Mouse (Mus musculus) midbrain, embryonic 16.5 days (tissue): ENCODE measurements around the gene Oard1. TPM values are rescaled to one million over a fixed set of nuclear protein-coding genes. Genes with fewer than 3 reads are reported as not detected.

Experiments
- ATAC-seq: fragments of 200-750 bp; cut with Nextera tagmentation; 2 replicates; pipeline ENCODE4 v1.8.0; 2017; ENCODE audit warnings: moderate TSS enrichment
- H3K27ac ChIP-seq: fragments of 300-500 bp; sonication (generic); 2 replicates; pipeline ENCODE4 v1.5.1; 2014; ENCODE audit warnings: mild to moderate bottlenecking, low read length, mixed read lengths
- H3K27me3 ChIP-seq: fragments of 300-500 bp; sonication (generic); 2 replicates; pipeline ENCODE4 v1.6.1; 2014; ENCODE audit warnings: low read depth, low read length, mixed read lengths; ENCODE audit not compliant: control insufficient read depth, insufficient read depth
- H3K36me3 ChIP-seq: fragments of 300-500 bp; sonication (generic); 2 replicates; pipeline ENCODE4 v1.6.1; 2014; ENCODE audit warnings: mild to moderate bottlenecking, low read length, moderate library complexity, mixed read lengths; ENCODE audit not compliant: control insufficient read depth, insufficient read depth
- H3K4me1 ChIP-seq: fragments of 300-500 bp; sonication (generic); 2 replicates; pipeline ENCODE4 v1.6.1; 2014; ENCODE audit warnings: mild to moderate bottlenecking, low read length, mixed read lengths; ENCODE audit not compliant: control insufficient read depth, insufficient read depth
- H3K4me2 ChIP-seq: fragments of 300-500 bp; sonication (generic); 2 replicates; pipeline ENCODE4 v1.6.1; 2014; ENCODE audit warnings: mild to moderate bottlenecking, low read length, mixed read lengths
- H3K4me3 ChIP-seq: fragments of 300-500 bp; sonication (generic); 2 replicates; pipeline ENCODE4 v1.5.1; 2014; ENCODE audit warnings: low read depth, mild to moderate bottlenecking, low read length, moderate library complexity, mixed read lengths
- H3K9ac ChIP-seq: fragments of 300-500 bp; sonication (generic); 2 replicates; pipeline ENCODE4 v1.6.1; 2014; ENCODE audit warnings: low read depth, low read length, mixed read lengths
- H3K9me3 ChIP-seq: fragments of 300-500 bp; sonication (generic); replicated peaks from 2 replicates; pipeline ENCODE4 v1.6.1; 2014; ENCODE audit warnings: mild to moderate bottlenecking, low read length, mixed read lengths; ENCODE audit not compliant: control insufficient read depth, poor library complexity, severe bottlenecking
- WGBS: fragments of 180-500 bp; shearing (Covaris S2); extraction: QIAGEN DNeasy Blood & Tissue Kit; methylation state at CpG from one replicate; pipeline ENCODE4 v1.1.7; 2014; 5-methylcytosine and 5-hydroxymethylcytosine counted together
- polyA plus RNA-seq: library from polyadenylated mRNA; unstranded; fragments of >200 nt; fragmentation: Nextera tagmentation; extraction: Ambion mirVana; gene quantifications from 2 replicates; pipeline ENCODE4 v1.2.1, GENCODE M21; 2015

The Oard1 gene
- polyA plus RNA-seq, 1 experiment from 2014 or later = 32.7 TPM

- no peak overlapping the region for H3K9ac ChIP-seq
- H3K36me3 ChIP-seq = no peaks in the 10 kb centered on the region
- H3K27me3 ChIP-seq = no peaks in the 10 kb centered on the region
- no peak for ATAC-seq
- H3K4me1 ChIP-seq = no peaks in the 10 kb centered on the region
- H3K4me2 ChIP-seq = no peak overlapping the region
- H3K4me3 ChIP-seq = no peak overlapping the region
- H3K27ac ChIP-seq = no peak overlapping the region
- 54% methylated on average over 7 of the region's 7 CpGs for WGBS
- H3K9me3 ChIP-seq = no peaks in the 10 kb centered on the region
These were observed 44.4 kb downstream of the Oard1 start for GRCm38 (mm10) chr17:48454190-48454589.

GRCm38 (mm10) chr17:48454688-48455087, 44.9 kb downstream of the Oard1 start, which contains the start of gene Unc5cl:
Gene Unc5cl, plus strand, starts transcription at chr17:48454901.
- H3K4me2 ChIP-seq = no peak within 1 kb of the TSS
- no peak within 1 kb of the TSS for H3K4me3 ChIP-seq
- ATAC-seq = no peak
- no peaks in the 10 kb centered on the region for H3K36me3 ChIP-seq
- H3K27me3 ChIP-seq = no peaks in the 10 kb centered on the region
- H3K4me1 ChIP-seq = no peaks in the 10 kb centered on the region
- H3K27ac ChIP-seq = no peak within 1 kb of the TSS
- no peaks in the 10 kb centered on the region for H3K9me3 ChIP-seq
- WGBS = 66% methylated on average over 11 of the region's 11 CpGs
- H3K9ac ChIP-seq = no peak within 1 kb of the TSS

GRCm38 (mm10) chr17:48455955-48456354, 46.1 kb downstream of the Oard1 start:
- Histone ChIP-seq H3K4me2 (no peak overlapping the region), H3K4me1 (no peaks in the 10 kb centered on the region), H3K9ac (no peak overlapping the region), H3K27me3 (no peaks in the 10 kb centered on the region), H3K27ac (no peak overlapping the region), H3K9me3 (no peaks in the 10 kb centered on the region), H3K36me3 (no peaks in the 10 kb centered on the region), H3K4me3 (no peak overlapping the region)
- 89% methylated on average over 2 of the region's 2 CpGs for WGBS
- no peak for ATAC-seq

- 89% methylated on average over 13 of the region's 13 CpGs for WGBS
These were observed 48.3 kb downstream of the Oard1 start for GRCm38 (mm10) chr17:48457971-48458653.

GRCm38 (mm10) chr17:48462096-48462495, 52.3 kb downstream of the Oard1 start:
- H3K4me1 ChIP-seq = no peaks in the 10 kb centered on the region
- H3K9ac ChIP-seq = no peak overlapping the region
- no peak overlapping the region for H3K27ac ChIP-seq
- WGBS = 96% methylated on average over 13 of the region's 13 CpGs
- ATAC-seq = no peak
- H3K27me3 ChIP-seq = no peaks in the 10 kb centered on the region
- no peak overlapping the region for H3K4me2 ChIP-seq
- H3K9me3 ChIP-seq = no peaks in the 10 kb centered on the region
- no peaks in the 10 kb centered on the region for H3K36me3 ChIP-seq
- no peak overlapping the region for H3K4me3 ChIP-seq

More at GRCm38 (mm10) chr17:48457971-48458653, 48.3 kb downstream of the Oard1 start:
- Histone ChIP-seq H3K9ac (no peak overlapping the region), H3K4me2 (no peak overlapping the region), H3K4me1 (no peaks in the 10 kb centered on the region), H3K9me3 (no peaks in the 10 kb centered on the region), H3K27me3 (no peaks in the 10 kb centered on the region), H3K27ac (no peak overlapping the region), H3K36me3 (no peaks in the 10 kb centered on the region), H3K4me3 (no peak overlapping the region)
- ATAC-seq = no peak

- H3K9me3 ChIP-seq = no peaks in the 10 kb centered on the region
- H3K27me3 ChIP-seq = no peaks in the 10 kb centered on the region
- no peak overlapping the region for H3K4me2 ChIP-seq
- H3K36me3 ChIP-seq = no peaks in the 10 kb centered on the region
- ATAC-seq = no peak
- peaks cover 3% of the 10 kb centered on the region; the same call in 1 of the 2 replicates for H3K4me1 ChIP-seq
- no peak overlapping the region for H3K27ac ChIP-seq
- H3K4me3 ChIP-seq = no peak overlapping the region
- H3K9ac ChIP-seq = no peak overlapping the region
- WGBS = 96% methylated on average over 4 of the region's 4 CpGs
These were observed 53.6 kb downstream of the Oard1 start for GRCm38 (mm10) chr17:48463391-48463790.

Other genes starting within 250 kb of the Oard1 start
- gene A530064D06Rik, start 242.7 kb upstream of the Oard1 start, polyA plus RNA-seq = 0.20 TPM in 1 of 2 replicates, not detected in the other
- gene Trem1, start 177.2 kb upstream of the Oard1 start, polyA plus RNA-seq = not detected in 2 replicates
- not detected in 2 replicates for gene Trem3, start 162.2 kb upstream of the Oard1 start, polyA plus RNA-seq
- gene Treml4, start 145.7 kb upstream of the Oard1 start, polyA plus RNA-seq = 0.38 TPM in 1 of 2 replicates, not detected in the other
- gene Treml2, start 110.5 kb upstream of the Oard1 start, polyA plus RNA-seq = 0.09 TPM in 1 of 2 replicates, not detected in the other
- gene B430306N03Rik, start 93.9 kb upstream of the Oard1 start, polyA plus RNA-seq = 0.14 TPM in 1 of 2 replicates, not detected in the other
- 2.9 and 3.1 TPM in 2 replicates for gene Trem2, start 63.6 kb upstream of the Oard1 start, polyA plus RNA-seq
- gene Treml1, start 50.1 kb upstream of the Oard1 start, polyA plus RNA-seq = 0.22 and 0.39 TPM in 2 replicates
- gene Nfya, start 108 bp upstream of the Oard1 start, polyA plus RNA-seq = 10.7 and 11.1 TPM in 2 replicates
- 0.43 and 0.58 TPM in 2 replicates for gene Apobec2, start 22.9 kb downstream of the Oard1 start, polyA plus RNA-seq
- 1.8 and 1.9 TPM in 2 replicates for gene Tspo2, start 41.5 kb downstream of the Oard1 start, polyA plus RNA-seq
- gene Unc5cl, start 44.9 kb downstream of the Oard1 start, polyA plus RNA-seq = 0.21 TPM in 1 of 2 replicates, not detected in the other